Mouse (Mus musculus): ENCODE data around the gene Gmds.

DNA sequence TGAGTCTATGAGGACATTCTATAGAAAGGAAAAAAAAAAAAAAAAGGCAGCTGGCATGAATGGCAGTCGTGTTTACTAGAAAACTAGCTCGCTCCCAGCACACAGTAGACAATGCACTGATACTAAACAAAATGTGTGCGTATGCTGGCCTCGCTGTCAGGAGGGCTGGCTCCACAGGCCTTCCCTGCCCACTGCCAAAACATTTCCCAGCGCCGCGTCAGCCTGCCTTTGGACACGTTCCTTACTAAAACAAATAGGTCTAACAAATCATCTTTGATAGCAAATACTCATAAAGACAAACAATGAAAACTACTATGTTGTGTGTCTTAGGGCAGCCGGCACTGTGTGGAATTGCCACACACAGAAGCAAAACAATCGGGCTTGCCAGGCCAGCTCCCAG lies 541.2 kb downstream of the Gmds start:
- TF ChIP-seq CTCF (IDR thresholded peaks at IDR 0.05; ENCODE audit: low read depth, low read length) (no peak), POLR2A (IDR thresholded peaks at IDR 0.05; ENCODE audit: insufficient read depth, low read length) (no peak)

Data from ES-Bruce4 (cell line).